Mouse (Mus musculus) lung, adult 2 months (tissue): ENCODE results near the gene Zbtb25.

Experiments used
- CTCF ChIP-seq: fragments of 200-500 bp; IDR thresholded peaks from 2 replicates; pipeline ENCODE4 v1.5.1; 2011; ENCODE audit warnings: mild to moderate bottlenecking, low read length, control low read depth; ENCODE audit not compliant: insufficient read depth
- POLR2A ChIP-seq: fragments of 200-500 bp; IDR thresholded peaks from 2 replicates; pipeline ENCODE4 v1.6.1; 2011; ENCODE audit warnings: low read depth, mild to moderate bottlenecking, control low read depth, low read length, borderline replicate concordance; ENCODE audit errors: extremely low read depth

DNA sequence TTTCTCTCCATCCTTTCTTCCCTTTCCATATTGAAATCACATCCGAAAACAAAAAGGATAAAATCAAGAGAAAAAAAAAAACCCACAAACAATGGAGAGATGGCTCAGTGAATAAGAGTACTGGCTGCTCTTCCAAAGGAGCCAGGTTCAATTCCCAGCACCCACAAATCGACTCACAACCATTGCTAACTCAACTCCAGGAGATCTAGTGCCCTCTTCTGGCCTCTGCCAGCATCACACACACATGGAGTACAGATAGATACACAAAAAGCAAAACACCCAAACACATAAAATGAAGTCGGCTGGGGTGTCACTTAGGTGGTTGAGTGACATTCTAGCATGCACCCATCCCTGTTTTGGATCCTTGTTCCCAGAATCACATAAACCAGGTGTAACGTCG is 48.9 kb upstream of the Zbtb25 start:
- no peak for TF ChIP-seq CTCF
- no peak for TF ChIP-seq POLR2A
